Mouse (Mus musculus) heart, embryonic 16.5 days (tissue): ENCODE data around the gene Olfr803. TPM values are rescaled to one million over a fixed set of nuclear protein-coding genes. Genes with fewer than 3 reads are reported as not detected.

Source experiments
- ATAC-seq: fragments of 200-750 bp; cut with Nextera tagmentation; replicated peaks from 2 replicates; pipeline ENCODE4 v1.8.0; 2017; ENCODE audit warnings: moderate number of reproducible peaks; ENCODE audit not compliant: insufficient read depth, low FRiP score; ENCODE audit errors: extremely low read depth
- H3K27ac ChIP-seq: fragments of 300-500 bp; sonication (generic); 2 replicates; pipeline ENCODE4 v1.5.1; 2014; ENCODE audit warnings: mild to moderate bottlenecking, low read length, control low read depth, moderate library complexity
- H3K27me3 ChIP-seq: fragments of 300-500 bp; sonication (generic); 2 replicates; pipeline ENCODE4 v1.6.1; 2014; ENCODE audit warnings: low read length, mixed read lengths; ENCODE audit not compliant: control insufficient read depth, insufficient read depth
- H3K36me3 ChIP-seq: fragments of 300-500 bp; sonication (generic); 2 replicates; pipeline ENCODE4 v1.6.1; 2014; ENCODE audit not compliant: control insufficient read depth, insufficient read depth
- H3K4me1 ChIP-seq: fragments of 300-500 bp; sonication (generic); 2 replicates; pipeline ENCODE4 v1.6.1; 2014; ENCODE audit warnings: low read length, mixed read lengths; ENCODE audit not compliant: control insufficient read depth, insufficient read depth
- H3K4me2 ChIP-seq: fragments of 300-500 bp; sonication (generic); 2 replicates; pipeline ENCODE4 v1.6.1; 2014; ENCODE audit warnings: low read depth, mild to moderate bottlenecking, control low read depth, low read length
- H3K4me3 ChIP-seq: fragments of 300-500 bp; sonication (generic); 2 replicates; pipeline ENCODE4 v1.5.1; 2014; ENCODE audit warnings: mild to moderate bottlenecking, control low read depth, low read length
- H3K9ac ChIP-seq: fragments of 300-500 bp; sonication (generic); 2 replicates; pipeline ENCODE4 v1.6.1; 2014; ENCODE audit warnings: low read length, control low read depth
- H3K9me3 ChIP-seq: fragments of 300-500 bp; sonication (generic); replicated peaks from 2 replicates; pipeline ENCODE4 v1.6.1; 2016; ENCODE audit warnings: low read length; ENCODE audit not compliant: control insufficient read depth
- WGBS: fragments of 180-500 bp; shearing (Covaris S2); extraction: QIAGEN DNeasy Blood & Tissue Kit; methylation state at CpG from one replicate; pipeline ENCODE4 v1.1.7; 2014; 5-methylcytosine and 5-hydroxymethylcytosine counted together
- polyA plus RNA-seq: library from polyadenylated mRNA; unstranded; fragments of >200 nt; fragmentation: Nextera tagmentation; extraction: Ambion mirVana; gene quantifications from 2 replicates; pipeline ENCODE4 v1.2.1, GENCODE M21; 2015

Gene Olfr803
- polyA plus RNA-seq: not detected in 2 replicates

DNA sequence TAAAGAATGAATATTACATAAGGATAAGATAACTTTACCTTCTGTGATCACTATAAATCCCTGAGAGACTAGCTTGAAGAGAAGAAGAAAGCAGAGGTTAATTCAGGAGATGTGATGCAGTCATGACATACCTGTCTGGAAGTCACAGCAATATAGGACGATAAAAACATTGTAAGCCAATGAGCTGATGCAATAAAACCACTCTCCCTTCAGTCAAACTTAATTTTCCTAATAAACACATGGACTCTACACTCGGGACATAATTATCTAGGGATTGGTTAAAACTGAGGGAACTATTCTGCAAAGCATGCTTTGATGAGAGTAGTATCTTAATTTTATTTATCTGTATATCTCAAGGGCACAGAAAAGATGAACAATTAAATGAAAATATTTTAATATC, at the start of gene Olfr803:
Gene Olfr803, minus strand, starts transcription at position 101 of the 400 bp plus-strand sequence.
- Histone ChIP-seq H3K4me3 (no peak within 1 kb of the TSS), H3K36me3 (no peaks in the 10 kb centered on the region), H3K9me3 (no peaks in the 10 kb centered on the region), H3K27me3 (no peaks in the 10 kb centered on the region), H3K4me2 (no peak within 1 kb of the TSS), H3K4me1 (no peaks in the 10 kb centered on the region), H3K9ac (no peak within 1 kb of the TSS), H3K27ac (no peak within 1 kb of the TSS)
- ATAC-seq: no peak
- WGBS: 59% methylated on average over 2 of the region's 2 CpGs

GRCm38 (mm10) chr10:129741821-129742220, 47.7 kb upstream of the Olfr803 start, which contains the start of gene Olfr806:
Gene Olfr806 (minus strand): TSS chr10:129741921.
- no peak within 1 kb of the TSS for H3K4me2 ChIP-seq
- no peaks in the 10 kb centered on the region for H3K4me1 ChIP-seq
- no peak within 1 kb of the TSS for H3K27ac ChIP-seq
- no peaks in the 10 kb centered on the region for H3K9me3 ChIP-seq
- H3K27me3 ChIP-seq: no peaks in the 10 kb centered on the region
- no peak within 1 kb of the TSS for H3K9ac ChIP-seq
- H3K36me3 ChIP-seq: no peaks in the 10 kb centered on the region
- H3K4me3 ChIP-seq: no peak within 1 kb of the TSS
- ATAC-seq: no peak

DNA sequence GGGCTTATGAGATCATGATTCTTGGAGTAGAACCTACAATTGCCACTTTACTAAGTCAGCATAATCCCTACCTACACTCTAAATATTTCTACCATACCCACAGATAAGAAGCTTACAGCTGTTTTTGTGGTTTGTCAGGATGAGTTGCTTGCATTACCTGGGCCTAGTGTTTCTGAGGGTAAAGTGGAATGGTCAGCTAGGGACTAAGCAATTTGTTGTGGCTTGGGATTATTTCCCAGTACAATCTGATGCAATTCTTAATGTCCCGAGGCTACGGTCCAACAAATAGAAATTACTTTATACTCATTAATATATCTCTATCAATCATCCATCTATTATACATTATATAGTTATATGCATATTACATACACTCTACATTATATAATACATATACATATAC, 35.2 kb upstream of the Olfr803 start, which contains the start of gene Olfr805:
Gene Olfr805, minus strand, starts transcription at position 101 of the 400 bp plus-strand sequence.
- Histone ChIP-seq H3K4me1 (no peaks in the 10 kb centered on the region), H3K36me3 (no peaks in the 10 kb centered on the region), H3K9ac (no peak within 1 kb of the TSS), H3K4me2 (no peak within 1 kb of the TSS), H3K27me3 (no peaks in the 10 kb centered on the region), H3K9me3 (0 out of 2 replicates have a peak, but pooled peaks cover 3% of the 10 kb centered on the region), H3K27ac (no peak within 1 kb of the TSS), H3K4me3 (no peak within 1 kb of the TSS)
- no peak for ATAC-seq
- 87% methylated on average over 2 of the region's 2 CpGs for WGBS

DNA sequence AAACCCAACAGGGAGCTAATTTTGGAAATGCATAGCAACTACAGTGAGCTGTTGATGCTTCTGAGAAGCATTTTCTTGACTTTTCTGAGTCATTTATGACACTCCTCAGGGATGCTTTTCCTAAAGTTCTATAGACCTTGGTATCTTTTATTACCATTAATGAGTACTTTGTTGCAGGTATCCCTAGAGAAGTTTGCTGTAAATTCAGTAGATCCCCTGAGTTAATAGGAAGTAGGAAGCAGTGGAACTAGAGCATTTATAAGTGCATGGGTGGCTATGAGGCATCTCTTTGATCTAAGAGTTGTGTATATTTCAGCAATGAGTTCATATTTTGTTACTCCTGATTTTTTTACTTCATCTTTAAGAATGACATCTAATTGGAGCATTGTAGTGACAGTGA, 8.8 kb upstream of the Olfr803 start, which contains the start of gene Olfr804:
Gene Olfr804, plus strand, starts transcription at position 301 of the 400 bp plus-strand sequence.
- no peak within 1 kb of the TSS for H3K4me2 ChIP-seq
- no peaks in the 10 kb centered on the region for H3K36me3 ChIP-seq
- no peaks in the 10 kb centered on the region for H3K4me1 ChIP-seq
- H3K27ac ChIP-seq: no peak within 1 kb of the TSS
- H3K27me3 ChIP-seq: no peaks in the 10 kb centered on the region
- H3K9ac ChIP-seq: no peak within 1 kb of the TSS
- no peaks in the 10 kb centered on the region for H3K9me3 ChIP-seq
- ATAC-seq: no peak
- no peak within 1 kb of the TSS for H3K4me3 ChIP-seq

- H3K27me3 ChIP-seq: no peaks in the 10 kb centered on the region
- H3K9me3 ChIP-seq: no peaks in the 10 kb centered on the region
- no peak within 1 kb of the TSS for H3K9ac ChIP-seq
- no peaks in the 10 kb centered on the region for H3K36me3 ChIP-seq
- WGBS: 50% methylated on average over 1 of the region's 1 CpGs
- no peaks in the 10 kb centered on the region for H3K4me1 ChIP-seq
- H3K27ac ChIP-seq: no peak within 1 kb of the TSS
- H3K4me2 ChIP-seq: no peak within 1 kb of the TSS
- no peak for ATAC-seq
- no peak within 1 kb of the TSS for H3K4me3 ChIP-seq
Measured at GRCm38 (mm10) chr10:129688069-129688468, 6.0 kb downstream of the Olfr803 start, which contains the start of gene Olfr802. Gene Olfr802 (minus strand): TSS chr10:129688169.

DNA sequence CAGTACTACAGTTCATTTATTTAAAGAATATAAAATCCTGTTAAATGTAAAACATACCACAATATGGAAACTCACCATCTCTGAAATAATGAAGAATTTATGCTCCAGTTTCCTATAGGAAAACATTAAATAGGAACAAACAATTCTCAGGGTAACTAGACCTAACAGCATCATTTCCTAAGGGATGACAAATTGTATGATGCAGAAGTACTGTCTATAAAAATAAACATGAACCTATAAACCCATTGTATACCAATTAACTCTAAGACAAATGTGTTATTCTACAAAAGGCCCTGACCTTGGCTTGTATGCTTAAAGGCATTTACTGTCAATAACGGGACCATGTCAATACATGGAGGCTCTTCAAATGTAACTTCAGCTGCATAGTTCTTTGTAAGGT, 20.3 kb downstream of the Olfr803 start, which contains the start of gene Olfr801:
Gene Olfr801, minus strand, starts transcription at position 101 of the 400 bp plus-strand sequence.
- Histone ChIP-seq H3K4me2 (no peak within 1 kb of the TSS), H3K9ac (no peak within 1 kb of the TSS), H3K27ac (no peak within 1 kb of the TSS), H3K4me3 (no peak within 1 kb of the TSS), H3K4me1 (no peaks in the 10 kb centered on the region), H3K36me3 (no peaks in the 10 kb centered on the region), H3K9me3 (no peaks in the 10 kb centered on the region), H3K27me3 (no peaks in the 10 kb centered on the region)
- ATAC-seq: no peak
- 62% methylated on average over 1 of the region's 1 CpGs for WGBS

DNA sequence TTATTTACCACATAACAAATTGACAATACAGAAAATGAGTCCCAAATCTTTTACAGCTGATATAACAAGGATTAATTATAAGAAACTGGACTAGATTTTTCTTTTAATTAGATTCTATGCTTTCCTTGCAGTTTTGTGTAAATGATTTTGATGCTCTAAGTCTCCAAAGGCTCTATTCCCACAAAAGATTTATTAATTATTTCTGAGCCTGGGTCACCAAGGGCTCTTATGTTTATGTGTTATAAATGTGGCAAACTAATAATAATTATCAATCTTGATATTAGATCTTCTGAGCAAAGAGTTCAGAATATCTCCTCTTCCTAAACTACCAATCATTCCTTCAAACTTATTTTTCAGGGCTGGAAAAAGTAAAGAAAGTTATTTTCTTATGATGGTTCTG, 36.7 kb downstream of the Olfr803 start, which contains the start of gene Olfr800:
Gene Olfr800, plus strand, starts transcription at position 301 of the 400 bp plus-strand sequence.
- no peaks in the 10 kb centered on the region for H3K4me1 ChIP-seq
- no peak within 1 kb of the TSS for H3K4me2 ChIP-seq
- no peak for ATAC-seq
- no peaks in the 10 kb centered on the region for H3K27me3 ChIP-seq
- H3K27ac ChIP-seq: no peak within 1 kb of the TSS
- H3K36me3 ChIP-seq: no peaks in the 10 kb centered on the region
- no peaks in the 10 kb centered on the region for H3K9me3 ChIP-seq
- no peak within 1 kb of the TSS for H3K4me3 ChIP-seq
- H3K9ac ChIP-seq: no peak within 1 kb of the TSS

DNA sequence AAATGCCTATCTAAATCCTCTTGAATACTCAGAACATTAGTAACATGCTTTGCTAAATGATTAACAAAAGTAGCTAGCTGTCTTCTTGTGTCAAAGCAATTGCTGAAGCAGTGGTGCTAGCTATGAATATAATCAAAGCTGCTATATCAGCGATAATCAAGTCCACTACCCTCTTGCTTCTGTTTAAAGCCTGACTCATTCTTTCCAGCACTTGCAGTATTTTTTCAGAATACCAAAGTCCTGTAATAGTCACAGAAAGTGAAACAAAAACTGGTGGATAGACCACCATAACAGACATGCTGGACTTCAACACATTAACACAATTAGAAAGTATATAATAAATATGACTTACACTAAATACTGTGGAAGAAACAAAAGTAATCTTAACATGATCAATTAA, 42.3 kb downstream of the Olfr803 start:
- no peaks in the 10 kb centered on the region for H3K36me3 ChIP-seq
- 64% methylated on average over 1 of the region's 1 CpGs for WGBS
- H3K27ac ChIP-seq: no peak overlapping the region

More for the DNA sequence above, 42.3 kb downstream of the Olfr803 start:
- Histone ChIP-seq H3K4me2 (no peak overlapping the region), H3K27me3 (no peaks in the 10 kb centered on the region), H3K4me3 (no peak overlapping the region), H3K4me1 (no peaks in the 10 kb centered on the region), H3K9me3 (no peaks in the 10 kb centered on the region), H3K9ac (no peak overlapping the region)
- no peak for ATAC-seq
